26 mouse cellular contexts compared by ENCODE assay signal in the genomic region with DNA sequence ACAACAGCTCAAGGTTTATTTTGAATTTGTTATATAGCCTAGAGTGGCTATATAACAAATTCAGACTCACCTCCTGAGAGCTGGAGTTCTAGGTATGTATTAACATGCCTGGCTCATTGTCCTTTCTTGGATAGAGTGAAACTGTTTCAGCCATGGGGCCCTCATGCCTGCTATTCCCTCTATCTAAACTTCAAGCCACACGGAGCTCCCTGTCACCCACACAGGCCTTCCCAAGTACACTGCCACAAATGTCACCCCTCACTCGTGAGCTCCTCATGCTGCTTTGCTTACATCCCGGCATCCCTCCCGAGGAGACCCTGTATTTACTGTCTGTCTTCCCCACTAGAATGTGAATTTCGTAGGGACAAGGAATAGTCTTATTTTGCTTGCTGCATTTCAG.
"Had no signal": no experiment of that assay in that cellular context is flagged by ENCODE, and none has a peak within 500 bp of the region (broad histone marks: within the 10 kb centered on the region; RNA-seq: fewer than 3 reads in every experiment).

No protein-coding gene starts in this region.

- H3K9me3 ChIP-seq: embryonic facial prominence, embryonic 10.5 days; embryonic facial prominence, embryonic 12.5 days; embryonic facial prominence, embryonic 13.5 days; embryonic facial prominence, embryonic 15.5 days; forebrain, embryonic 10.5 days; forebrain, embryonic 12.5 days; forebrain, embryonic 13.5 days; forebrain, embryonic 15.5 days had no signal

- H3K36me3 ChIP-seq: embryonic facial prominence, embryonic 10.5 days; embryonic facial prominence, embryonic 12.5 days; embryonic facial prominence, embryonic 13.5 days; embryonic facial prominence, embryonic 15.5 days; forebrain, embryonic 10.5 days; forebrain, embryonic 12.5 days; forebrain, embryonic 15.5 days had no signal

- H3K27ac ChIP-seq: embryonic facial prominence, embryonic 10.5 days; embryonic facial prominence, embryonic 12.5 days; embryonic facial prominence, embryonic 15.5 days; forebrain, embryonic 10.5 days; forebrain, embryonic 12.5 days; forebrain, embryonic 13.5 days; forebrain, embryonic 15.5 days; gastrocnemius, adult 2 months; heart, adult 2 months had no signal

- H3K27me3 ChIP-seq: embryonic facial prominence, embryonic 12.5 days; embryonic facial prominence, embryonic 13.5 days; embryonic facial prominence, embryonic 15.5 days; forebrain, embryonic 12.5 days; forebrain, embryonic 13.5 days; forebrain, embryonic 15.5 days had no signal

- H3K4me3 ChIP-seq: embryonic facial prominence, embryonic 10.5 days; embryonic facial prominence, embryonic 12.5 days; embryonic facial prominence, embryonic 13.5 days; embryonic facial prominence, embryonic 15.5 days; erythroblast, embryonic 14.5 days; forebrain, embryonic 10.5 days; forebrain, embryonic 12.5 days; forebrain, embryonic 13.5 days; forebrain, embryonic 15.5 days; gastrocnemius, adult 2 months; heart, adult 2 months had no signal

- H3K4me1 ChIP-seq: forebrain, embryonic 15.5 days had no signal

- DNase-seq: cerebellum, adult 2 months; cerebellum, adult 8-10 months; cerebellum, adult 9-10 months; cerebellum, adult 9-11 months; cerebellum, postnatal 10 days; cerebellum, postnatal 14 days; cerebellum, postnatal 25 days; cerebellum, postnatal 36 days; embryo, embryonic 11 days; forebrain, postnatal 0 days; gastrocnemius, adult 2 months; gastrocnemius, postnatal 10 days; gastrocnemius, postnatal 14 days; gastrocnemius, postnatal 25 days; gastrocnemius, postnatal 36 days; heart, adult 18-20 months had no signal
